Mouse (Mus musculus) kidney, embryonic 15.5 days (tissue): ENCODE measurements around the gene Chmp4b. TPM values are rescaled to one million over a fixed set of nuclear protein-coding genes. Genes with fewer than 3 reads are reported as not detected.

Source experiments
- ATAC-seq: fragments of 200-750 bp; cut with Nextera tagmentation; replicated peaks from 2 replicates; pipeline ENCODE4 v1.8.0; 2017; ENCODE audit warnings: moderate TSS enrichment; ENCODE audit not compliant: low FRiP score
- H3K27ac ChIP-seq: fragments of 300-500 bp; sonication (generic); 2 replicates; pipeline ENCODE4 v1.5.1; 2015; ENCODE audit warnings: mild to moderate bottlenecking, inconsistent platforms
- H3K27me3 ChIP-seq: fragments of 300-500 bp; sonication (generic); 2 replicates; pipeline ENCODE4 v1.6.1; 2015; ENCODE audit warnings: inconsistent platforms
- H3K36me3 ChIP-seq: fragments of 300-500 bp; sonication (generic); 2 replicates; pipeline ENCODE4 v1.6.1; 2015; ENCODE audit warnings: inconsistent platforms
- H3K4me1 ChIP-seq: fragments of 300-500 bp; sonication (generic); 2 replicates; pipeline ENCODE4 v1.6.1; 2015; ENCODE audit warnings: inconsistent platforms
- H3K4me2 ChIP-seq: fragments of 300-500 bp; sonication (generic); 2 replicates; pipeline ENCODE4 v1.6.1; 2015; ENCODE audit warnings: moderate library complexity, mild to moderate bottlenecking, inconsistent platforms
- H3K4me3 ChIP-seq: fragments of 300-500 bp; sonication (generic); replicated peaks from 2 replicates; pipeline ENCODE4 v1.5.1; 2015; ENCODE audit warnings: mild to moderate bottlenecking, inconsistent platforms
- H3K9ac ChIP-seq: fragments of 300-500 bp; sonication (generic); 2 replicates; pipeline ENCODE4 v1.6.1; 2015; ENCODE audit warnings: mild to moderate bottlenecking, inconsistent platforms
- H3K9me3 ChIP-seq: fragments of 300-500 bp; sonication (generic); replicated peaks from 2 replicates; pipeline ENCODE4 v1.6.1; 2016; ENCODE audit warnings: inconsistent platforms
- WGBS: fragments of 180-500 bp; shearing (Covaris S2); methylation state at CpG from one replicate; pipeline ENCODE4 v1.1.7; 2015; ENCODE audit warnings: mixed read lengths; 5-methylcytosine and 5-hydroxymethylcytosine counted together
- polyA plus RNA-seq: library from polyadenylated mRNA; unstranded; fragments of >200 nt; fragmentation: Nextera tagmentation; extraction: Ambion mirVana; gene quantifications from 2 replicates; pipeline ENCODE4 v1.2.1, GENCODE M21; 2015

Gene Chmp4b
- polyA plus RNA-seq, 1 experiment from 2014 or later: 24.6 TPM

DNA sequence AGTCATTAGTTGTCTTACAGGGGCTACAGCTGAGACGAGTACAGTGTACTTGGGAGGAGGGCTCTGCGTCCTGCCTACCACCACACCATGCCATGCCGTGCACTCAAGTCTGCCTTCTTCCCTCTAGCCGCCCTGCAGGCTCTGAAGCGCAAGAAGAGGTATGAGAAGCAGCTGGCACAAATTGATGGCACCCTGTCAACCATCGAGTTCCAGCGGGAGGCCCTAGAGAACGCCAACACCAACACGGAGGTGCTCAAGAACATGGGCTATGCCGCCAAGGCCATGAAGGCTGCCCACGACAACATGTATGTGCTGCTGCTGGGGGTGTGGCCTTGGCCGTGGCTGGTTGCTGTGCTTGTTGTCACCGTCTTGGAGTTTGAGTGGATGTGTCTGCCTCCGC lies 37.9 kb downstream of the Chmp4b start:
- no peaks in the 10 kb centered on the region for H3K9me3 ChIP-seq
- no peak for ATAC-seq

DNA sequence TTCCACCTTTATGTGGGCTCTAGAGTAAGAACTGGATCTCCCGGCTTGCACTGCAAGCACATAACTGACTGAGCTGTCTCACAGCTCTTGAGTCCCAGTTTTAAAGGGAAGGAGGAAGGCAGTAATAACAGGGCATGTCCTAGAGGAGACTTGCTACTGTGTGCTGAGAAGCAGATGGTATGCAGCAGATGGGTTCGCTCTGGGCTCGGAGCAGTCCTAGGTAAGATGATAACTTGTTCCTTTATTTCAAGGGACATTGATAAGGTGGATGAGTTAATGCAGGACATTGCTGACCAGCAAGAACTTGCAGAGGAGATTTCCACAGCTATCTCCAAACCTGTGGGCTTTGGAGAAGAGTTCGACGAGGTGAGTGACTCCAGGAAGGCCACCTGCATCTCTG lies 39.5 kb downstream of the Chmp4b start:
- peaks cover 66% of the 10 kb centered on the region for H3K36me3 ChIP-seq

More for the DNA sequence above, 37.9 kb downstream of the Chmp4b start:
- Histone ChIP-seq H3K27me3 (no peaks in the 10 kb centered on the region), H3K4me1 (no peaks in the 10 kb centered on the region), H3K36me3 (peaks cover 57% of the 10 kb centered on the region), H3K4me2 (no peak overlapping the region), H3K27ac (no peak overlapping the region), H3K4me3 (no peak overlapping the region), H3K9ac (no peak overlapping the region)
- 89% methylated on average over 14 of the region's 14 CpGs for WGBS

DNA sequence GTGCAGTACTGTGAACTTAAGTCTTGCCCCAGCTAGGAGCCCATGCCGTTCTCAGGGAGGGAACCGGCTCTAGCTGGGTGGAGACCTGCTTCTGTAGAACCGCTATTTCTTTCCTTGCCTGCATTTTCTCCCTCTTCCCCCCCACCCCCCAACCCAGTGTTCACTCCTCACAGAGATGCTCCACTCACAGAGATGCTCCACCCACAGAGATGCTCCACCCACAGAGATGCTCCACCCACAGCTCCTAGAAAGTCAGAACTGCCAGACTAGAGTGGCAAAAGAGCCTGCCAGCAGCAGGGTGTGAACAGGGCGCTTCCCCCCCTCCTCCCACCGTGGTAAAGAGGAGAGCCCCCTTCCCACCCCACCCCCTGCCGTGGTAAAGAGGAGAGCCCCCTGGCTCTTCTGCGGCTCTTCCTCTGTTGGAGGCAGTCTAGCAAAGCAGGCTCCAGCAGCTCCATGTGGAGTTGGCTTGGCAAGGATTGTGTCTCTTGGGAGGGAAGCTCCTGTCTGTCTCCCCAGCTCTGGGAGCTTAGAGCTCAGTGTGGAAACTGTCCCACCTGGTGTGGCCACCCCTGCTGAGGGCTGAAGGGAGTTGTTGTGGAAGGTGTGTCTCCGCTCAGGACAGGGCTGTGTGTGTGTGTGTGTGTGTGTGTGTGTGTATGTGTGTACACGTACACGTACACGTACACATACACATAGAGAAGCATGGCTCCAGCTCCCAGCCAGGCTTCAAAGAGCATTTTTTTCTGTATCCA lies 41.9 kb downstream of the Chmp4b start:
- WGBS: 71% methylated on average over 11 of the region's 11 CpGs
- Histone ChIP-seq H3K4me2 (no peak overlapping the region), H3K27ac (no peak overlapping the region), H3K9me3 (no peaks in the 10 kb centered on the region), H3K27me3 (no peaks in the 10 kb centered on the region), H3K4me3 (no peak overlapping the region), H3K4me1 (no peaks in the 10 kb centered on the region), H3K36me3 (peaks cover 68% of the 10 kb centered on the region), H3K9ac (no peak overlapping the region)
- 0 out of 2 replicates have a peak, but pooled peaks have one; percentile 33 for ATAC-seq

More for the DNA sequence above, 39.5 kb downstream of the Chmp4b start:
- no peaks in the 10 kb centered on the region for H3K27me3 ChIP-seq
- WGBS: 95% methylated on average over 5 of the region's 5 CpGs
- no peak for ATAC-seq
- no peaks in the 10 kb centered on the region for H3K9me3 ChIP-seq
- no peak overlapping the region for H3K27ac ChIP-seq
- no peaks in the 10 kb centered on the region for H3K4me1 ChIP-seq
- H3K9ac ChIP-seq: no peak overlapping the region
- no peak overlapping the region for H3K4me2 ChIP-seq
- no peak overlapping the region for H3K4me3 ChIP-seq

DNA sequence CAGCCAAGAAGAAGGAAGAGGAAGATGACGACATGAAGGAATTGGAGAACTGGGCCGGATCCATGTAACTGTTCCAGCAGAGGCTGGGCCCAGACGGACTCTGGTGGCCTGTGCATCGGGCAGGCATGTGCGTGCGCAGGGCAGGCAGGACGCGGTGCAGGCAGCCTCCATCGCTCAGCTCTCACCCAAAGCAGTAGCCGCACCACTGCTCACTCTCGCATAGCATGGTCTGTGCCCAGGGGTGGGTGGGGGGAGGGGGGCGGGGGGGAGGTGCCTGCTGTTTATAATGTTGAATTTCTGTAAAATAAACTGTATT lies 42.4 kb downstream of the Chmp4b start:
- no peak overlapping the region for H3K27ac ChIP-seq
- no peak overlapping the region for H3K9ac ChIP-seq
- no peak overlapping the region for H3K4me3 ChIP-seq
- no peaks in the 10 kb centered on the region for H3K4me1 ChIP-seq
- WGBS: 89% methylated on average over 12 of the region's 12 CpGs
- H3K36me3 ChIP-seq: peaks cover 68% of the 10 kb centered on the region
- ATAC-seq: no peak; the same call in 1 of the 2 replicates
- no peak overlapping the region for H3K4me2 ChIP-seq
- no peaks in the 10 kb centered on the region for H3K27me3 ChIP-seq
- H3K9me3 ChIP-seq: no peaks in the 10 kb centered on the region

DNA sequence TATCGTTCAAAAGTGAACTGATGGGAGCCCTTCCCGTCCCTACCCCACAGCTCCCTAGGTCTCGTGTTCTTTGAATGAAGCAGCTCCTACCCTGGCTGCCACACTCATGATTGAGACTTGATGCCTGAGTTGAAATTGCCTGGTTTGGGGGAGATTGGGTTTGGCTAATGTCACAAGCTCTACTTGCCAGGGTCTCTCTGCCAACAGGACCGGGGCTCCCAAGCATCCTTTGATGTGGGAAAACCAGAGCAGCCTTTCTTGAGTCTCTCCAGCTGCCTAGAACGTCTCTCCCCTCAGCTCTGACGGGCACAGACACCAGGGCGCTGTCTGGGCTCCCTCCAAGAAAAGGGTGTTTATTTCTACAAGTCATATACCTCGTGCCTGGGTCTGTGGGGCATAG lies 44.2 kb downstream of the Chmp4b start:
- Histone ChIP-seq H3K9ac (no peak overlapping the region), H3K36me3 (peaks cover 57% of the 10 kb centered on the region), H3K4me1 (no peaks in the 10 kb centered on the region), H3K4me3 (no peak overlapping the region), H3K27ac (no peak overlapping the region), H3K4me2 (no peak overlapping the region), H3K9me3 (no peaks in the 10 kb centered on the region), H3K27me3 (no peaks in the 10 kb centered on the region)
- ATAC-seq: no peak
- WGBS: 76% methylated on average over 8 of the region's 8 CpGs

DNA sequence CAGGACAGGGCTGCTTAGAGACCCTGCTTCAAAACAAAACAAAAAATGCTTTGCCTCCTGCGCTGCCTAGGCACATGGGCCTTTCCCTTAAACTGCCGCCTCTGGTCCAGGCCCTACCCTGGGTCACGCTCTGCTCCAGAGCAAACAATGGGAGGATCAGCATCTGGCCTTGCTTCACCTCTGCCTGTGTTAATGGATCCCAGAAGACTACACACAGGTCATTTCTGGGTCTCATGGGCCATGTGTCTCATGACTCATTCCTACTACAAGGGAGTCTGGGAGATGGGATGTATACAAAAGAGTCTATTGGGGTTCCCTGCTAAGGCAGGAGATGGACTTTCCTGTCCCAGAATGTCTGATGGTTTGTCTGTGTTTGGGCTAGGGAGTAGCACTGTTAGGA lies 45.2 kb downstream of the Chmp4b start:
- no peak overlapping the region for H3K27ac ChIP-seq
- no peak overlapping the region for H3K4me3 ChIP-seq
- no peak overlapping the region for H3K4me2 ChIP-seq
- H3K36me3 ChIP-seq: peaks cover 50% of the 10 kb centered on the region
- no peak overlapping the region for H3K9ac ChIP-seq
- H3K27me3 ChIP-seq: no peaks in the 10 kb centered on the region
- no peaks in the 10 kb centered on the region for H3K9me3 ChIP-seq
- no peak for ATAC-seq
- no peaks in the 10 kb centered on the region for H3K4me1 ChIP-seq
- WGBS: 82% methylated on average over 3 of the region's 3 CpGs

DNA sequence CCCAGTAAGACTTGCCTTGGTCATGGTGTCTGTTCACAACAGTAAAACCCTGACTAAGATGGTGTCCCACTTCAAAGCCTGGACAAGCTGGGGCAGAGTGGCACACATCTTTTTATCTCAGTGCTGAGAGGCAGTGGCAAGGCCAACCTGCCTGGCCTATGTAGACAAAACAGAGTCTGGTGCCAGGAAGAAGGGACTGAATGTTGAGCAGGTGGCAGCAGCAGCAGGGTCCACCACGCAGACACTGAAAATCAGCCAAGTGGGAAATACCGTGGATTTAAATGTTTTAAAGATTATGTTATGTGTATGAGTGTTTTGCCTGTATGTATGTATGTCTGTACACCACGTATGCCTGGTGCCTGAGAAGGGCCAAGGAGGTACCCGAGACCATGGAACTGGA lies 47.9 kb downstream of the Chmp4b start:
- Histone ChIP-seq H3K4me3 (no peak overlapping the region), H3K4me1 (peaks cover 6% of the 10 kb centered on the region), H3K27ac (no peak overlapping the region), H3K4me2 (no peak overlapping the region), H3K9me3 (no peaks in the 10 kb centered on the region), H3K9ac (no peak overlapping the region), H3K36me3 (peaks cover 23% of the 10 kb centered on the region), H3K27me3 (no peaks in the 10 kb centered on the region)
- no peak for ATAC-seq
- WGBS: 95% methylated on average over 4 of the region's 4 CpGs

DNA sequence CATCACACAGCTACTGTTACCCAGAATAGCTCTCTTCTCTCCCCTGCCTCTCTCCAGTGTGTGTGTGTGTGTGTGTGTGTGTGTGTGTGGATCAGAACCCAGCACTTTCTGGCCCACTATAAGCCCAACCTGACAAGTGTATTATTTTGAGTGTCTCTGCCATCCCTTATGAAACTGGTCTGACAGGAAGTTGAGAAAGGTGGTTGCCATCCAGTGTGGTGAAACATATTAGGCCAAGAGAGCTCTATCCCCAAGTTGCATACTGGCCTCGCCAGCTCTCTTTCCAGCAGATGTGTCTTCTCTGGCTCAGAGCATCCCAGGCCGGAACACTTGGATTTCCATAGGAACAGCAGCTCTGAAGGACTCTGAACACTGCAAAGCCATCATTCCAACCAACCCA lies 48.7 kb downstream of the Chmp4b start:
- peaks cover 6% of the 10 kb centered on the region for H3K4me1 ChIP-seq
- no peaks in the 10 kb centered on the region for H3K27me3 ChIP-seq
- H3K9ac ChIP-seq: no peak overlapping the region
- ATAC-seq: no peak
- 74% methylated on average over 2 of the region's 2 CpGs for WGBS
- no peak overlapping the region for H3K27ac ChIP-seq
- no peak overlapping the region for H3K4me2 ChIP-seq
- no peak overlapping the region for H3K4me3 ChIP-seq
- H3K9me3 ChIP-seq: no peaks in the 10 kb centered on the region
- peaks cover 15% of the 10 kb centered on the region; the same call in 1 of the 2 replicates for H3K36me3 ChIP-seq

DNA sequence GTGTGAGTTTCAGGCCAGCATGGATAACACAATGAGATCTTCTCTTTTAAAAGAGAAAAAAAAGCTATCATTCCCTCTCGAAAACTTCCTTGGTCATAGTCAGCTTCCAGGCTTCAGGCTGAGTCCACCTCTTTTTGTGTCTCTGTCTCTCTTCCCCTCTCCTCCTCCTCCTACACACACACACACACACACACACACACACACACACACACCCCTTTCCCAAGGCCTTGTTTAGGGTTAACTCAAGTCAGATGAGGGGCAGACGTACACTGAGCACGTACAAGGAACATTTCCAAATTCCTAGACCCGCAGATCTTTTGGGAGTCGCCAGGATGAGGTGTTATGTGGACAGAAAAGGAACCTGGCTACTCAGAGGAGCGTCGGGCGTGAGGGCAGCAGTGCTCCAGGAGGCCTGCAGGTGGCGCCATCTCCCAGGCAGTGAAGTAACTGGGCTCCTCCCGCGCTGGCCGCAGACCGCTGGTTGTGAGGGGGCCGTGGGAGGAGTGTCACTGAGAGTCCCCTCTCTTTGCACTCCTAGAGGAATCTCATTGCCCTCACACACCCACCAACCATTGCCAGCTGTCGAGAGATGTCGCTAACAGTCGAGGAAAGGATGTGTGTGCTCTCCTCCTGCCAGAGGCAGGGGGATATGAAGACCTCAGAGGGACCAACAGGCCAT lies 51.3 kb downstream of the Chmp4b start:
- Histone ChIP-seq H3K9ac (no peak overlapping the region), H3K27ac (no peak overlapping the region), H3K9me3 (no peaks in the 10 kb centered on the region), H3K4me2 (peak overlapping the region; percentile 51), H3K4me1 (peaks cover 6% of the 10 kb centered on the region), H3K27me3 (no peaks in the 10 kb centered on the region), H3K4me3 (peak overlapping the region; percentile 12; the same call in 1 of the 2 replicates), H3K36me3 (peaks cover 5% of the 10 kb centered on the region; the same call in 1 of the 2 replicates)
- 4% methylated on average over 17 of the region's 17 CpGs for WGBS
- ATAC-seq: peak; percentile 60

DNA sequence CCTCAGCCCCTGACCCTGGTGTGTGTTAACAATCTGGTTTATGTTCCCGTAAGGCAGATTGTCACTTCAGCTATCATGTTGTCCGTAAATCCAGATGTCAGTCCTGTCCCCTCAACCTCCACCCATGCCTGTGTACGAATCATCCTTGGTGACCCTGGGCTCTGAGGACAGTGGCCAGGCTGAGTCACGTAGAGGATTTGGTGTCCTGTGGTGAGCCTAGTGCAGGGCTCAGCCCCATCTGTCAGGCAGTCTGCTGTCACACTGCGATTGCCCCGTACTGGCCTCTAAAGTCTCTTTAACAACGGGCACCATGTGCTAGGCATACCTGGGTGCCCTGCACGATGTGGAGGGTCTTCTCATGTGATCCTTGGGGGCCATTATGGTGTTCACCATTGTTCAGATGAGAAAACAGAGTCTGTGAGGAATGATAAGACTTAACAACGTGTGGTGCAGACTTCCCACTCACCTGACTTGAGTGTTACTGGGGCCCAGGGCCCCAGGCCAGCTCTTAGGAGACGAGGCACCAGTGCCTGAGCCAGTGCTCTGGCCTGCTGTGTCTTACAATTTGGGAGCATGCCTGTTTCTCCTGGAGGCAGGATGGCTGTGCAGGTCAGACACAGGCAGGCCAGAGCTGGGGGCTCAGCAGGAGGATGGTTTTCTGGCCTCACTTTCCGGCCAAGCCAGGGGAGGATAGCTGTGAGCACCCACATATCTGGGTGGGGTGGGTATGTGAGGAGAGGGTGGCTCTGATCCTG lies 55.2 kb downstream of the Chmp4b start:
- Histone ChIP-seq H3K27me3 (peaks cover 2% of the 10 kb centered on the region; the same call in 1 of the 2 replicates), H3K4me1 (peaks cover 6% of the 10 kb centered on the region), H3K4me2 (no peak overlapping the region), H3K4me3 (no peak overlapping the region), H3K27ac (no peak overlapping the region), H3K9ac (no peak overlapping the region), H3K36me3 (no peaks in the 10 kb centered on the region), H3K9me3 (no peaks in the 10 kb centered on the region)
- ATAC-seq: 0 out of 2 replicates have a peak, but pooled peaks have one; percentile 3
- WGBS: 42% methylated on average over 11 of the region's 11 CpGs

DNA sequence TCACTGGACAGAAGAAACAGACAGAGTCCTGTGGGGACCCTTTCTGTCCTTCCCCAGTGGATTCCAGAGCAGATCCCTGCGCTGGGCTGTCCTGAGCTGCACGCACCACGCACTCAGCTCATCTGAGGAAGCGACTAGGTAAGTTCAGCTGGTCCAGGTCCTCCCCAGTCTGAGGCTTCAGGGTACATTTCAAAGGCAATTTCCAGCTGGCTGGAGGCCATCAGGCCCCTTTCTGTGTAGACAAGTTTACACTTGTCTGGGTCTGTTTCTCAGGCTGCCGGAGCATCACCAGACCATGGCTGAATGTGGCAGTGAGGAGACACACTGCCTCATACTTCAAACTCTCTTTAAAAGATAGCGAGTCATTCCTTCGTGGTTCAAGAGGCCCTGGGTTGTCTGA lies 55.8 kb downstream of the Chmp4b start:
- Histone ChIP-seq H3K27ac (no peak overlapping the region), H3K9ac (no peak overlapping the region), H3K27me3 (peaks cover 6% of the 10 kb centered on the region; the same call in 1 of the 2 replicates), H3K9me3 (no peaks in the 10 kb centered on the region), H3K4me2 (no peak overlapping the region), H3K4me1 (peaks cover 8% of the 10 kb centered on the region), H3K4me3 (no peak overlapping the region), H3K36me3 (no peaks in the 10 kb centered on the region)
- 0 out of 2 replicates have a peak, but pooled peaks have one; percentile 5 for ATAC-seq
- WGBS: 49% methylated on average over 7 of the region's 7 CpGs

DNA sequence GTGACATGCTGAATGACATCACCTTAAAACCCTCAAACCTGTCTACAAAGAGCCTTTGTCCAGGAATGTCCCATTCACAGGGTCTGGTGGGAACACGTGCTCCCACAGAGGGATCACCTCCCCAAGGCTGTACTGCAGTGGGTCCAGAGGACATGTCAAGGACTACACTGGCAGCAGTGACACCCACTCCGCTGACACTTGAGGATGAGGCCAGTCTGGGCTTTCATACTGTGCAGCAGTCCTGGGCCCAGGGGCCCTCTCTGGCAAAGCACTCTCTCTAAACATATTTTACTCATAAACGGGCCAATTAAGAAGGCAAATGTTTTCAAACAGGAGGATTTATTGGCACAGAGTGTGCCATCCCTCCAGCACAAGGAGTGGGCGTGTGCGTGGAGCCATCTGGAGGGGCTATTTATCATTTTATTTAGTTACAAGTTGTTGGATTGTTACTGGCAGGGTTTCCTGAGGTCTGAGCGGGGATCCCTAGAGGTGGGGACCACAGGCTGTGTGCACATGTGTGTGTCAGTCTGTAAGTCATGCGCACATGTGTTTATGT lies 56.4 kb downstream of the Chmp4b start:
- Histone ChIP-seq H3K9me3 (no peaks in the 10 kb centered on the region), H3K36me3 (no peaks in the 10 kb centered on the region), H3K4me1 (peaks cover 8% of the 10 kb centered on the region), H3K4me2 (no peak overlapping the region), H3K27me3 (peaks cover 6% of the 10 kb centered on the region; the same call in 1 of the 2 replicates), H3K9ac (no peak overlapping the region), H3K27ac (no peak overlapping the region), H3K4me3 (no peak overlapping the region)
- ATAC-seq: no peak
- WGBS: 54% methylated on average over 7 of the region's 7 CpGs
